Mouse (Mus musculus) C2C12 (cell line): ENCODE measurements around the gene Arf3.

ENCODE experiments used
- CTCF ChIP-seq: IDR thresholded peaks from one replicate; pipeline ENCODE4 v1.5.1; 2011; ENCODE audit not compliant: control insufficient read depth, insufficient read depth, insufficient read length
- MAX ChIP-seq: IDR thresholded peaks from one replicate; pipeline ENCODE4 v1.6.1; 2011; ENCODE audit warnings: mild to moderate bottlenecking, control low read depth
- MYOG ChIP-seq: IDR thresholded peaks from one replicate; pipeline ENCODE4 v1.6.1; 2011; ENCODE audit not compliant: control insufficient read depth, insufficient read length; ENCODE audit errors: extremely low read depth
- USF1 ChIP-seq: IDR thresholded peaks from one replicate; pipeline ENCODE4 v1.6.1; 2011; ENCODE audit warnings: low read depth, mild to moderate bottlenecking, control low read depth, moderate library complexity

GRCm38 (mm10) chr15:98749093-98749492, 13.9 kb downstream of the Arf3 start:
- TF ChIP-seq CTCF (no peak), USF1 (no peak), MYOG (no peak), MAX (no peak)
